Mouse (Mus musculus) hindbrain, embryonic 16.5 days (tissue): ENCODE results near the gene Gm7971. TPM values are rescaled to one million over a fixed set of nuclear protein-coding genes. Genes with fewer than 3 reads are reported as not detected.
"Not testable (repeated sequence)": the region's sequence is repeated elsewhere in the genome, so short reads cannot be mapped to it uniquely, and the experiment has no call there.

ENCODE experiments used
- ATAC-seq: fragments of 200-750 bp; cut with Nextera tagmentation; 2 replicates; pipeline ENCODE4 v1.8.0; 2017; ENCODE audit warnings: moderate TSS enrichment, moderate library complexity
- H3K27ac ChIP-seq: fragments of 300-500 bp; sonication (generic); 2 replicates; pipeline ENCODE4 v1.5.1; 2014; ENCODE audit warnings: low read depth, mild to moderate bottlenecking, control low read depth, low read length, moderate library complexity
- H3K27me3 ChIP-seq: fragments of 300-500 bp; sonication (generic); replicated peaks from 2 replicates; pipeline ENCODE4 v1.6.1; 2014; ENCODE audit warnings: low read length; ENCODE audit not compliant: control insufficient read depth, insufficient read depth
- H3K36me3 ChIP-seq: fragments of 300-500 bp; sonication (generic); 2 replicates; pipeline ENCODE4 v1.6.1; 2014; ENCODE audit warnings: mild to moderate bottlenecking, low read length, moderate library complexity, mixed read lengths; ENCODE audit not compliant: control insufficient read depth, insufficient read depth
- H3K4me1 ChIP-seq: fragments of 300-500 bp; sonication (generic); 2 replicates; pipeline ENCODE4 v1.6.1; 2014; ENCODE audit warnings: low read depth, low read length; ENCODE audit not compliant: control insufficient read depth, insufficient read depth
- H3K4me2 ChIP-seq: fragments of 300-500 bp; sonication (generic); 2 replicates; pipeline ENCODE4 v1.6.1; 2014; ENCODE audit warnings: mild to moderate bottlenecking, low read length, control low read depth, moderate library complexity
- H3K4me3 ChIP-seq: fragments of 300-500 bp; sonication (generic); 2 replicates; pipeline ENCODE4 v1.5.1; 2014; ENCODE audit warnings: mild to moderate bottlenecking, low read length, control low read depth, moderate library complexity
- H3K9ac ChIP-seq: fragments of 300-500 bp; sonication (generic); 2 replicates; pipeline ENCODE4 v1.6.1; 2014; ENCODE audit warnings: low read depth, mild to moderate bottlenecking, control low read depth, low read length, moderate library complexity
- H3K9me3 ChIP-seq: fragments of 300-500 bp; sonication (generic); 2 replicates; pipeline ENCODE4 v1.6.1; 2014; ENCODE audit warnings: mild to moderate bottlenecking, low read length, moderate library complexity; ENCODE audit not compliant: control insufficient read depth
- WGBS: fragments of 180-500 bp; shearing (Covaris S2); extraction: QIAGEN DNeasy Blood & Tissue Kit; methylation state at CpG from one replicate; pipeline ENCODE4 v1.1.7; 2014; 5-methylcytosine and 5-hydroxymethylcytosine counted together
- polyA plus RNA-seq: library from polyadenylated mRNA; unstranded; fragments of >200 nt; fragmentation: Nextera tagmentation; extraction: Ambion mirVana; gene quantifications from 2 replicates; pipeline ENCODE4 v1.2.1, GENCODE M21; 2015

The Gm7971 gene
- polyA plus RNA-seq, result not detected in 2 replicates

GRCm38 (mm10) chr5:95594775-95595174 lies at the start of gene Gm7971:
Gm7971 (minus strand) TSS chr5:95594875.
- H3K9me3 ChIP-seq, H3K4me2 ChIP-seq, ATAC-seq, H3K4me3 ChIP-seq, H3K27me3 ChIP-seq, H3K36me3 ChIP-seq, H3K27ac ChIP-seq, H3K9ac ChIP-seq, H3K4me1 ChIP-seq: not testable (repeated sequence)
- no CpG with 5 or more reads among the region's 1 CpGs for WGBS

Other genes with a start within 250 kb of the Gm7971 start
- not detected in 2 replicates for gene D5Ertd577e, start 138.1 kb downstream of the Gm7971 start, polyA plus RNA-seq
- gene Gm3286, start 84.1 kb downstream of the Gm7971 start, polyA plus RNA-seq, result not detected in 2 replicates
- not detected in 2 replicates for gene Gm7978, start 141.3 kb upstream of the Gm7971 start, polyA plus RNA-seq
- not detected in 2 replicates for gene Gm7982, start 147.1 kb upstream of the Gm7971 start, polyA plus RNA-seq
- not detected in 2 replicates for gene E330014E10Rik, start 181.1 kb upstream of the Gm7971 start, polyA plus RNA-seq